30 mouse cellular contexts compared by ENCODE assay signal in genomic region chr17:34386656-34387055, GRCm38 (mm10). TPM values are rescaled to one million over a fixed set of nuclear protein-coding genes. Genes with fewer than 3 reads are reported as not detected.
DNase-seq lines count a peak whose midpoint lies in the region; ATAC-seq and TF ChIP-seq lines count a peak whose summit lies in the region.
"Had no signal": no experiment of that assay in that cellular context is flagged by ENCODE, and none has a peak within 500 bp of the region (broad histone marks: within the 10 kb centered on the region; RNA-seq: fewer than 3 reads in every experiment).

No protein-coding gene starts in this region.

- H3K27ac ChIP-seq in CH12.LX (ENCODE audit: insufficient read depth, low read depth), result peak overlapping the region; percentile 40; the same call in 1 of the 2 replicates
- no peak overlapping the region for H3K27ac ChIP-seq in midbrain, embryonic 16.5 days (ENCODE audit: low read length)
- H3K27ac ChIP-seq: embryonic facial prominence, embryonic 13.5 days; embryonic facial prominence, embryonic 15.5 days; forebrain, embryonic 10.5 days; forebrain, embryonic 12.5 days had no signal

- dilution Hi-C loops in CH12.LX (cut with MboI; ENCODE audit: extremely low pct_ligation_motif_present, extremely low pct_unique_long_range_greater_than_20kb, low sequenced_read_pairs), result no loop called here

- no peaks in the 10 kb centered on the region for H3K79me2 ChIP-seq in CH12.LX (replicated peaks; ENCODE audit: control insufficient read depth, extremely low read depth, insufficient read depth, poor library complexity, severe bottlenecking)

- peak; percentile 35; the same call in 1 of the 2 replicates for TF ChIP-seq EP300 in CH12.LX (IDR thresholded peaks at IDR 0.05; ENCODE audit: low read length)

- peak; percentile 84 for DNase-seq in CH12.LX (ENCODE audit: extremely low read depth)
- peak; percentile 30 for DNase-seq in ZHBTc4 (ENCODE audit: low read depth, low spot score)
- DNase-seq in splenic B cell, adult 2 months (ENCODE audit: low read depth, low spot score), result peak; percentile 53
- DNase-seq in left cerebral cortex, adult 9 months (ENCODE audit: low spot score in 2 of 2), result no peak
- no peak for DNase-seq in left cerebral cortex, adult 18-20 months (ENCODE audit: low spot score in 2 of 2)
- DNase-seq: adrenal gland, adult 2 months; adrenal gland, postnatal 10 days; adrenal gland, postnatal 25 days; cerebellum, adult 11 months; cerebellum, adult 18-20 months; cerebellum, adult 8-10 months; cerebellum, adult 9-11 months; cerebellum, postnatal 14 days; cerebellum, postnatal 36 days had no signal

- ATAC-seq in granulocyte monocyte progenitor cell, adult 5-6 weeks (replicated peaks; ENCODE audit: poor library complexity, severe bottlenecking), result peak; percentile 42
- no peak for ATAC-seq in midbrain, embryonic 16.5 days
- ATAC-seq: forebrain, embryonic 14.5 days; forebrain, embryonic 16.5 days; Patski had no signal

- H3K9ac ChIP-seq in CH12.LX (ENCODE audit: insufficient read depth, low read depth), result no peak overlapping the region
- no peak overlapping the region for H3K9ac ChIP-seq in midbrain, embryonic 16.5 days (ENCODE audit: low read depth, low read length)
- H3K9ac ChIP-seq: embryonic facial prominence, embryonic 13.5 days; embryonic facial prominence, embryonic 15.5 days; forebrain, embryonic 12.5 days had no signal

- in situ Hi-C loops in CH12.LX (cut with MboI; ENCODE audit: low pct_ligation_motif_present, low pct_unique_long_range_greater_than_20kb, low sequenced_read_pairs), result no loop called here

- no peaks in the 10 kb centered on the region for H3K27me3 ChIP-seq in CH12.LX (replicated peaks)
- H3K27me3 ChIP-seq in splenic B cell, adult 2 months (ENCODE audit: control insufficient read depth, insufficient read depth, low read length, poor library complexity, severe bottlenecking), result no peaks in the 10 kb centered on the region
- no peaks in the 10 kb centered on the region for H3K27me3 ChIP-seq in midbrain, embryonic 16.5 days (ENCODE audit: control insufficient read depth, insufficient read depth, low read depth, low read length)

- H3K4me1 ChIP-seq in CH12.LX (ENCODE audit: control insufficient read depth in 1 of 2, insufficient read depth in 2 of 2), result peaks cover 11 to 27% of the 10 kb centered on the region in 2 experiments
- H3K4me1 ChIP-seq in midbrain, embryonic 16.5 days (ENCODE audit: control insufficient read depth, insufficient read depth, low read length), result no peaks in the 10 kb centered on the region
- H3K4me1 ChIP-seq: embryonic facial prominence, embryonic 13.5 days; embryonic facial prominence, embryonic 15.5 days; forebrain, embryonic 10.5 days; forebrain, embryonic 12.5 days had no signal

- H3K4me3 ChIP-seq in CH12.LX (replicated peaks in 1 of 3; ENCODE audit: low read depth in 2 of 3, low read length in 2 of 3, poor library complexity in 1 of 3), result no peak overlapping the region
- H3K4me3 ChIP-seq in midbrain, embryonic 16.5 days (ENCODE audit: low read depth, low read length), result no peak overlapping the region
- H3K4me3 ChIP-seq: embryonic facial prominence, embryonic 13.5 days; embryonic facial prominence, embryonic 15.5 days; erythroblast, embryonic 14.5 days; forebrain, embryonic 10.5 days; forebrain, embryonic 12.5 days had no signal

- H3K9me3 ChIP-seq in CH12.LX (replicated peaks; ENCODE audit: low read length), result peaks cover 2% of the 10 kb centered on the region
- H3K9me3 ChIP-seq in midbrain, embryonic 16.5 days (replicated peaks; ENCODE audit: control insufficient read depth, low read length, poor library complexity, severe bottlenecking), result no peaks in the 10 kb centered on the region
- H3K9me3 ChIP-seq: embryonic facial prominence, embryonic 13.5 days; embryonic facial prominence, embryonic 15.5 days; forebrain, embryonic 12.5 days; G1E had no signal

- no peak for TF ChIP-seq POLR2A in CH12.LX (IDR thresholded peaks at IDR 0.05; ENCODE audit: low read depth, low read length)

- no peaks in the 10 kb centered on the region for H3K36me3 ChIP-seq in CH12.LX (replicated peaks in 1 of 2; ENCODE audit: control insufficient read depth in 1 of 2, insufficient read depth in 1 of 2, low read length in 1 of 2)
- H3K36me3 ChIP-seq in splenic B cell, adult 2 months (ENCODE audit: control insufficient read depth, insufficient read depth, low read length, poor library complexity, severe bottlenecking), result no peaks in the 10 kb centered on the region
- no peaks in the 10 kb centered on the region for H3K36me3 ChIP-seq in midbrain, embryonic 16.5 days (ENCODE audit: control insufficient read depth, insufficient read depth, low read length)
- H3K36me3 ChIP-seq: embryonic facial prominence, embryonic 13.5 days; embryonic facial prominence, embryonic 15.5 days; forebrain, embryonic 10.5 days; forebrain, embryonic 12.5 days; G1E had no signal

- TF ChIP-seq RAD21 in CH12.LX (IDR thresholded peaks at IDR 0.05; ENCODE audit: low read depth, low read length), result no peak

- TF ChIP-seq CTCF in CH12.LX (conservative IDR thresholded peaks at IDR 0.05 in 1 of 2, IDR thresholded peaks at IDR 0.05 in 1 of 2; ENCODE audit: low read depth in 2 of 2, low read length in 2 of 2), result no peak

- WGBS in midbrain, embryonic 16.5 days, result 66% methylated on average over 2 of the region's 2 CpGs

- 0 out of 2 replicates have a peak overlapping the region, but pooled peaks have one; percentile 42 for H3K4me2 ChIP-seq in CH12.LX (ENCODE audit: insufficient read depth, low read depth, poor library complexity, severe bottlenecking)
- H3K4me2 ChIP-seq in midbrain, embryonic 16.5 days (ENCODE audit: low read length), result no peak overlapping the region
- H3K4me2 ChIP-seq: embryonic facial prominence, embryonic 13.5 days; embryonic facial prominence, embryonic 15.5 days; forebrain, embryonic 12.5 days had no signal

TF ChIP-seq in CH12.LX, 34 proteins besides CTCF, POLR2A, EP300 and RAD21:
- TF ChIP-seq IRF4 (IDR thresholded peaks at IDR 0.05; ENCODE audit: low read depth, low read length), result 0 out of 2 replicates have a peak, but pooled peaks have one; percentile 13
- TF ChIP-seq MAFK (IDR thresholded peaks at IDR 0.05; ENCODE audit: insufficient replicate concordance, low read length), result 0 out of 2 replicates have a peak, but pooled peaks have one; percentile 36
- TF ChIP-seq TCF12 (IDR thresholded peaks at IDR 0.05; ENCODE audit: low read depth, low read length), result 0 out of 2 replicates have a peak, but pooled peaks have one; percentile 12
- no peak for TF ChIP-seq KAT2A (IDR thresholded peaks at IDR 0.05; ENCODE audit: insufficient replicate concordance, low read length)
- 0 out of 2 replicates have a peak, but pooled peaks have one; percentile 26 for TF ChIP-seq MAZ (IDR thresholded peaks at IDR 0.05; ENCODE audit: low read depth, low read length)

RNA-seq across cellular contexts. Expression of gene Btnl1, which starts 9.7 kb away (rescaled TPM):
- 0.08 TPM in 1 of 2 replicates, not detected in the other for total RNA-seq in CH12.LX (2012; rRNA removed)
- total RNA-seq in CH12.LX (2014; rRNA removed), result 0.14 TPM in 1 of 2 replicates, not detected in the other
- 0.11 TPM in 1 of 2 replicates, not detected in the other for polyA plus RNA-seq in CH12.LX (2012; ENCODE audit: insufficient read length, low read depth)
- not detected in 2 replicates for total RNA-seq in granulocyte monocyte progenitor cell, adult 5-6 weeks (2014; fragmentation: Nextera tagmentation)
- total RNA-seq in granulocyte monocyte progenitor cell, adult 5-6 weeks (2017), result not detected in 2 replicates
- polyA plus RNA-seq in midbrain, embryonic 16.5 days (2015; fragmentation: Nextera tagmentation; extraction: Ambion mirVana), result not detected in 2 replicates
- total RNA-seq in left cerebral cortex, adult 18-20 months (2021), result not detected
- total RNA-seq: adrenal gland, adult 2 months; adrenal gland, postnatal 10 days; adrenal gland, postnatal 25 days; adrenal gland, postnatal 4 days had no signal
- polyA plus RNA-seq: adrenal gland, adult 2 months; brain, embryonic 14.5 days; C2C12; cortical plate, adult 2 months; embryonic facial prominence, embryonic 11.5 days; embryonic facial prominence, embryonic 13.5 days; embryonic facial prominence, embryonic 15.5 days; erythroblast, embryonic 14.5 days; forebrain, embryonic 10.5 days; forebrain, embryonic 12.5 days; forebrain, embryonic 14.5 days; forebrain, embryonic 16.5 days; G1E; Patski had no signal

RNA-seq across cellular contexts. Expression of gene BC051142, which starts 12.0 kb away (rescaled TPM):
- total RNA-seq in CH12.LX (2012; rRNA removed) (not detected in 2 replicates), CH12.LX (2014; rRNA removed) (0.28 TPM in 1 of 2 replicates, not detected in the other)
- polyA plus RNA-seq in CH12.LX (2012; ENCODE audit: insufficient read length, low read depth), result 0.83 and 1.0 TPM in 2 replicates
- total RNA-seq in granulocyte monocyte progenitor cell, adult 5-6 weeks (2014; fragmentation: Nextera tagmentation), result not detected in 2 replicates
- total RNA-seq in granulocyte monocyte progenitor cell, adult 5-6 weeks (2017), result 0.21 TPM in 1 of 2 replicates, not detected in the other
- 6.1 and 6.7 TPM in 2 replicates for polyA plus RNA-seq in midbrain, embryonic 16.5 days (2015; fragmentation: Nextera tagmentation; extraction: Ambion mirVana)
- 1 to 10 TPM; 2.1 to 4.4 TPM for total RNA-seq in left cerebral cortex, adult 18-20 months (2021)
- polyA plus RNA-seq: C2C12; erythroblast, embryonic 14.5 days; G1E; Patski had no signal

RNA-seq across cellular contexts. Expression of gene Btnl2, which starts 32.0 kb away (rescaled TPM):
- total RNA-seq in CH12.LX (2012; rRNA removed) (1.1 and 1.2 TPM in 2 replicates), CH12.LX (2014; rRNA removed) (1.9 and 2.0 TPM in 2 replicates)
- 4.8 and 5.6 TPM in 2 replicates for polyA plus RNA-seq in CH12.LX (2012; ENCODE audit: insufficient read length, low read depth)
- not detected in 2 replicates for total RNA-seq in granulocyte monocyte progenitor cell, adult 5-6 weeks (2014; fragmentation: Nextera tagmentation)
- total RNA-seq in granulocyte monocyte progenitor cell, adult 5-6 weeks (2017), result not detected in 2 replicates
- 0.06 TPM in 1 of 2 replicates, not detected in the other for polyA plus RNA-seq in midbrain, embryonic 16.5 days (2015; fragmentation: Nextera tagmentation; extraction: Ambion mirVana)
- under 1 TPM; 0.63 to 0.68 TPM for total RNA-seq in left cerebral cortex, adult 18-20 months (2021)
- polyA plus RNA-seq: C2C12; cortical plate, adult 2 months; erythroblast, embryonic 14.5 days; forebrain, embryonic 10.5 days; forebrain, embryonic 12.5 days; forebrain, embryonic 14.5 days; forebrain, embryonic 16.5 days; G1E; Patski had no signal

Comparison
In these comparisons a context has a peak if more than half of its experiments do, and no peak if none do; other contexts are left out.
1. DNase-seq: peak in CH12.LX (single experiment), ZHBTc4 (single experiment) and splenic B cell, adult 2 months (single experiment); none in left cerebral cortex, adult 9 months (0 of 2) and left cerebral cortex, adult 18-20 months (0 of 2).